Mouse (Mus musculus) neural tube, embryonic 11.5 days (tissue): ENCODE measurements around the gene Exosc5. TPM values are rescaled to one million over a fixed set of nuclear protein-coding genes. Genes with fewer than 3 reads are reported as not detected.
A peak's percentile ranks its signal among the peaks of the same experiment; 100 is the strongest.

Experiments
- ATAC-seq: fragments of 200-750 bp; cut with Nextera tagmentation; 2 replicates; pipeline ENCODE4 v1.8.0; 2017; ENCODE audit warnings: moderate number of reproducible peaks, mild to moderate bottlenecking, moderate TSS enrichment, moderate library complexity; ENCODE audit not compliant: insufficient read depth, low FRiP score, low TSS enrichment
- DNase-seq: peaks from one replicate; pipeline ENCODE4 v3.0.0-alpha.2; 2015; ENCODE audit warnings: low spot score
- H3K27ac ChIP-seq: fragments of 300-500 bp; sonication (generic); 2 replicates; pipeline ENCODE4 v1.5.1; 2014; ENCODE audit warnings: low read depth, mild to moderate bottlenecking, low read length
- H3K27me3 ChIP-seq: fragments of 300-500 bp; sonication (generic); 2 replicates; pipeline ENCODE4 v1.6.1; 2014; ENCODE audit warnings: mild to moderate bottlenecking, low read length, mixed read lengths; ENCODE audit not compliant: control insufficient read depth, insufficient read depth
- H3K36me3 ChIP-seq: fragments of 300-500 bp; sonication (generic); 2 replicates; pipeline ENCODE4 v1.6.1; 2014; ENCODE audit warnings: mild to moderate bottlenecking, low read length, moderate library complexity, mixed read lengths; ENCODE audit not compliant: control insufficient read depth, insufficient read depth
- H3K4me1 ChIP-seq: fragments of 300-500 bp; sonication (generic); 2 replicates; pipeline ENCODE4 v1.6.1; 2014; ENCODE audit warnings: low read length, mixed read lengths; ENCODE audit not compliant: control insufficient read depth, insufficient read depth
- H3K4me2 ChIP-seq: fragments of 300-500 bp; sonication (generic); 2 replicates; pipeline ENCODE4 v1.6.1; 2014; ENCODE audit warnings: low read depth, mild to moderate bottlenecking, moderate library complexity
- H3K4me3 ChIP-seq: fragments of 300-500 bp; sonication (generic); 2 replicates; pipeline ENCODE4 v1.5.1; 2014; ENCODE audit warnings: low read depth, low read length
- H3K9ac ChIP-seq: fragments of 300-500 bp; sonication (generic); 2 replicates; pipeline ENCODE4 v1.6.1; 2014; ENCODE audit warnings: mild to moderate bottlenecking, low read length
- H3K9me3 ChIP-seq: fragments of 300-500 bp; sonication (generic); 2 replicates; pipeline ENCODE4 v1.6.1; 2016; ENCODE audit warnings: low read length; ENCODE audit not compliant: control insufficient read depth
- WGBS: fragments of 180-500 bp; shearing (Covaris S2); extraction: QIAGEN DNeasy Blood & Tissue Kit; methylation state at CpG from one replicate; pipeline ENCODE4 v1.1.7; 2014; 5-methylcytosine and 5-hydroxymethylcytosine counted together
- polyA plus RNA-seq: library from polyadenylated mRNA; unstranded; fragments of >200 nt; fragmentation: Nextera tagmentation; extraction: Ambion mirVana; gene quantifications from 2 replicates; pipeline ENCODE4 v1.2.1, GENCODE M21; 2014

Gene Exosc5
- polyA plus RNA-seq, 1 experiment from 2014 or later, result 49.8 TPM

- H3K27ac ChIP-seq, result peak within 1 kb of the TSS; percentile 71
- peak within 1 kb of the TSS; percentile 58 for H3K9ac ChIP-seq
- no peaks in the 10 kb centered on the region for H3K36me3 ChIP-seq
- WGBS, result under 1% methylated on average over 45 of the region's 46 CpGs
- H3K4me2 ChIP-seq, result peak within 1 kb of the TSS; percentile 26
- ATAC-seq (peak; percentile 96), DNase-seq (peak; percentile 95)
- peaks cover 9% of the 10 kb centered on the region for H3K27me3 ChIP-seq
- peaks cover 3% of the 10 kb centered on the region for H3K4me1 ChIP-seq
- H3K9me3 ChIP-seq, result no peaks in the 10 kb centered on the region
- peak within 1 kb of the TSS; percentile 51 for H3K4me3 ChIP-seq
Observed at GRCm38 (mm10) chr7:25680514-25681258, 21.7 kb downstream of the Exosc5 start, which contains the start of gene B9d2. Gene B9d2, plus strand, starts transcription at chr7:25680780.

DNA sequence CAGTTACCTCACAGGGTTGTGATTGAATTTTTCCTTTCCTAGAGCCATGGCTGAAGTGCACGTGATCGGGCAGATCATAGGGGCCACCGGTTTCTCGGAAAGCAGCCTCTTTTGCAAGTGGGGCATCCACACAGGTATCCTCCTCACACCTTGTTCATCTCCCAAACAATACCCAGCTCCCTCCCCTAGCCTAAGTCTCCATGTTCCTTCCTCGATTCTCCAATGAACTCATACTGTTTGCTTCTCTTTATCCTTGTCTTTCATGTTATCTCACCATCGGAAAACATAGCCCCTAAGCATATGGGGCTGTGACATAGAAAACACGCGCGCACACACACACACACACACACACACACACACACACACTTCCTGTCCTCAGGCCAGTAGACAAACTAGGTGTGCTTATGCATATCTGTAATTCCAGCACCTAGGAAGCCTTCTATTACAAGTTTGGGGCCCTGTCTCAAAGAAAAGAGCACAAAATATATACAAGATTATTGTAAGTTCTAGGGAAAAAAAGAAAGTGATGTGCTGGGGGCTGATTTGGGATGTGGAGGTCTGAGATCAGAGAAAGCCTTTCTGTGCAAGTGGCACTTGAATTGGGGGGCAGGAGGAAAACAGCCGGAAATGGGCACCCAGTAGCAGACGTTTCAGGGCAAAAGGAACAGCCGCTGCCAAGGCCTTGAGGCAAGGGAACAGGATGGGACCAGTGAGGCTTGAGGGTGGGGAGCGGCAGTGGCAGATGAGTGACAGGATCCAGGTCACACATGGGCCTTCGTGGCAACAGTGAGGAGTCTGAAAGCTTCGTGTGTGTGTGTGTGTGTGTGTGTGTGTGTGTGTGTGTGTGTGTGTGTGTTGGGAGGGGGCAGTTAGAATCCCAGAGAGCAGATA is 22.6 kb downstream of the Exosc5 start:
- no peak for DNase-seq
- 67% methylated on average over 15 of the region's 15 CpGs for WGBS
- ATAC-seq, result no peak
- peaks cover 3% of the 10 kb centered on the region for H3K4me1 ChIP-seq
- no peaks in the 10 kb centered on the region for H3K36me3 ChIP-seq
- no peaks in the 10 kb centered on the region for H3K9me3 ChIP-seq
- peak overlapping the region; percentile 51; the same call in 1 of the 2 replicates for H3K4me3 ChIP-seq
- H3K4me2 ChIP-seq, result no peak overlapping the region
- no peak overlapping the region for H3K27ac ChIP-seq
- H3K9ac ChIP-seq, result no peak overlapping the region
- peaks cover 12% of the 10 kb centered on the region for H3K27me3 ChIP-seq

GRCm38 (mm10) chr7:25683474-25684180 is 24.7 kb downstream of the Exosc5 start:
- H3K9ac ChIP-seq, result no peak overlapping the region
- ATAC-seq, result no peak
- no peak overlapping the region for H3K4me2 ChIP-seq
- H3K4me1 ChIP-seq, result peaks cover 5% of the 10 kb centered on the region
- H3K4me3 ChIP-seq, result no peak overlapping the region
- no peak overlapping the region for H3K27ac ChIP-seq
- peaks cover 32% of the 10 kb centered on the region for H3K27me3 ChIP-seq
- WGBS, result 70% methylated on average over 7 of the region's 7 CpGs
- no peak for DNase-seq
- no peaks in the 10 kb centered on the region for H3K36me3 ChIP-seq
- no peaks in the 10 kb centered on the region for H3K9me3 ChIP-seq

DNA sequence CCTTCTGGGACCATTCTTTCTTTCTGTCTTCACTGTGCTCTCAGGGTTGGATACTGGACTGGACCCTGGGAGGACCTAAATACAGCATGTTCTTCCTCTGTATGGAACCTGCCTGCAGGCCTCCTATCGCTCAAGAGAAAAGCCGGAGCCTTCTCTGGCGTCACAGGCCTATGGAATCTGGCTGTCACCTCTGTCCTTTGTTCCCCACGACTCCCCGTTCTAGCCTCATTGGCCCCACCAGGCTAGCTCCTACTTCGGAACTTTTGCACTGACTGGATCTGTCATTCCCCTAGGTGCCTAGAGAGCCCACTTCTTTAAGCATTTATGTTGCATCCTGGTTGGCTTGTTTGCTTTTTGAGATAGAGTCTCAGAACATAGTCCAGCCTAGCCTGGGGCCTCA is 25.7 kb downstream of the Exosc5 start:
- 89% methylated on average over 6 of the region's 6 CpGs for WGBS
- Histone ChIP-seq H3K4me2 (no peak overlapping the region), H3K4me1 (peaks cover 12% of the 10 kb centered on the region), H3K9ac (no peak overlapping the region), H3K27ac (no peak overlapping the region), H3K4me3 (no peak overlapping the region), H3K36me3 (no peaks in the 10 kb centered on the region), H3K27me3 (peaks cover 42% of the 10 kb centered on the region), H3K9me3 (no peaks in the 10 kb centered on the region)
- DNase-seq, result no peak
- no peak for ATAC-seq

DNA sequence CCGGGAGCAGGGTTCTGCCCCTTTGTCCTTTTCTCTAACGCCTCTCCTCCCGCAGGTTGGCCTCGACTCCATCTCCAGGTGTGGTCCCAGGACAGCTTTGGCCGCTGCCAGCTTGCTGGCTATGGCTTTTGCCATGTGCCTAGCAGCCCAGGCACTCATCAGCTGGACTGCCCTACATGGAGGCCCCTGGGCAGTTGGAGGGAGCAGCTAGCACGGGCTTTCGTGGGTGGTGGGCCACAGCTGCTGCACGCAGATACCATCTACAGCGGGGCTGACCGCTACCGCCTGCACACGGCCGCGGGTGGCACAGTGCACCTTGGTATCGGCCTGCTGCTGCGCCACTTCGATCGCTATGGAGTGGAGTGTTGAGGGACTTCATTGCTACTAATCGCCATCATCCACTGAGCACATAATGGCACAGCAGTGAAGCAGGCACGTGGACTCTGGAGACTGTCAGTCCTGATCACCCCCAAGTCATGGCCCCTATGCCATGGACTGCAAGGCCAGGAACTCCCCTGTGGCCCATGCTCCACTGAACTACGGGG is 27.0 kb downstream of the Exosc5 start:
- H3K4me3 ChIP-seq, result no peak overlapping the region
- H3K4me2 ChIP-seq, result peak overlapping the region; percentile 57; the same call in 1 of the 2 replicates

DNA sequence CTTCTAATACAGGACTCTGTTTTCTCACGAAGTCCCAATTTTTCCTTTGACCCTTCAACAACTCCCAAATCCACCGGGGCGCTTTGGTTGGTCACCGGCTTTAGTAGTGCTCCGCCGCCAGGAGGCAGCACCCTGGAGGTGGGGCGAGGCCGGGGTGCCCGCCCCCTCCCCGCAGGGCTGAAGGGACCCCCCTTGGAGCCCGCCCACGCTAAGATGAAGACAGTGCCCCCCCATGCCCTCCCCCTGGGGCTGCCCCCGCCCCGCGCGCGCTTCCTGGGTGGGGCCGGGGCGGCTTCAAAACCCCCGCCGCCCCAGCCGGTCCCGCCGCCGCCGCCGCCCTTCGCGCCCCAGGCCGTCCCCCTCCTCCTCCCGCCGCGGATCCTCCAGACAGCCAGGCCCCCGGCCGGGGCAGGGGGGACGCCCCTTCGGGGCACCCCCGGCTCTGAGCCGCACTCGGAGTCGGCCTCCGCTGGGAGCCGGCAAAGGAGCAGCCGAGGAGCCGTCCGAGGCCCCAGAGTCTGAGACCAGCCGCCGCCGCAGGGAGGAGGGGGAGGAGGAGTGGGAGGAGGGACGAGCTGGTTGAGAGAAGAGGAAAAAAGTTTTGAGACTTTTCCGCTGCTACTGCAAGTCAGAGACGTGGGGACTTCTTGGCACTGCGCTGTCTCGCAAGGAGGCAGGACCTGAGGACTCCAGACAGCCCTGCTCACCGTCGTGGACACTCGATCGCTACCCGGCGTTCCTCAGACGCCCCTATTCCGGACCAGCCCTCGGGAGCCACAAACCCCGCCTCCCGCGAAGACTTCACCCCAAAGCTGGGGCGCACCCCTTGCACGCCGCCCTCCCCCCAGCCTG is 27.9 kb downstream of the Exosc5 start, which contains the start of gene Tgfb1:
Tgfb1 (plus strand) TSS at position 323 of the 852 bp plus-strand sequence.
- ATAC-seq (peak; percentile 32; the same call in 1 of the 2 replicates), DNase-seq (peak; percentile 68)
- no peak within 1 kb of the TSS for H3K27ac ChIP-seq
- H3K9ac ChIP-seq, result peak within 1 kb of the TSS; percentile 26
- H3K27me3 ChIP-seq, result peaks cover 54% of the 10 kb centered on the region
- H3K4me2 ChIP-seq, result peak within 1 kb of the TSS; percentile 57
- H3K9me3 ChIP-seq, result no peaks in the 10 kb centered on the region
- peak within 1 kb of the TSS; percentile 37 for H3K4me3 ChIP-seq
- under 1% methylated on average over 57 of the region's 69 CpGs for WGBS
- no peaks in the 10 kb centered on the region for H3K36me3 ChIP-seq
- peaks cover 9% of the 10 kb centered on the region for H3K4me1 ChIP-seq

More for the DNA sequence above, 27.0 kb downstream of the Exosc5 start:
- no peaks in the 10 kb centered on the region for H3K9me3 ChIP-seq
- no peak for DNase-seq
- H3K36me3 ChIP-seq, result no peaks in the 10 kb centered on the region
- WGBS, result 68% methylated on average over 21 of the region's 21 CpGs
- ATAC-seq, result no peak
- H3K27ac ChIP-seq, result no peak overlapping the region
- peaks cover 12% of the 10 kb centered on the region for H3K4me1 ChIP-seq
- peaks cover 53% of the 10 kb centered on the region for H3K27me3 ChIP-seq
- no peak overlapping the region for H3K9ac ChIP-seq

DNA sequence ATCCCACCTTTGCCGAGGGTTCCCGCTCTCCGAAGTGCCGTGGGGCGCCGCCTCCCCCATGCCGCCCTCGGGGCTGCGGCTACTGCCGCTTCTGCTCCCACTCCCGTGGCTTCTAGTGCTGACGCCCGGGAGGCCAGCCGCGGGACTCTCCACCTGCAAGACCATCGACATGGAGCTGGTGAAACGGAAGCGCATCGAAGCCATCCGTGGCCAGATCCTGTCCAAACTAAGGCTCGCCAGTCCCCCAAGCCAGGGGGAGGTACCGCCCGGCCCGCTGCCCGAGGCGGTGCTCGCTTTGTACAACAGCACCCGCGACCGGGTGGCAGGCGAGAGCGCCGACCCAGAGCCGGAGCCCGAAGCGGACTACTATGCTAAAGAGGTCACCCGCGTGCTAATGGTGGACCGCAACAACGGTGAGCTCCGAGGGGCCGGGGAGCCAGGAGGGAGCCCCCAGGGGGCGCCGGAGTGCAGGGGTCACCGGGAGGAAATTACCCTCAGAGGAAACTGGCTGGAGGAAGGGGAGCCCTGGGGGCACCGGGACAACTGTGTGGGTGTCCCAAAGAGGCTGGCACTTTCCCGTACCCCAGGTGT is 28.9 kb downstream of the Exosc5 start:
- Histone ChIP-seq H3K9ac (peak overlapping the region; percentile 26), H3K36me3 (no peaks in the 10 kb centered on the region), H3K4me1 (peaks cover 9% of the 10 kb centered on the region), H3K27ac (no peak overlapping the region), H3K9me3 (no peaks in the 10 kb centered on the region), H3K4me2 (peak overlapping the region; percentile 57), H3K4me3 (peak overlapping the region; percentile 37), H3K27me3 (peaks cover 56% of the 10 kb centered on the region)
- peak; percentile 31 for DNase-seq
- WGBS, result under 1% methylated on average over 47 of the region's 47 CpGs
- no peak for ATAC-seq
